Comparison of ENCODE assay signal across 30 mouse cellular contexts in the genomic region with DNA sequence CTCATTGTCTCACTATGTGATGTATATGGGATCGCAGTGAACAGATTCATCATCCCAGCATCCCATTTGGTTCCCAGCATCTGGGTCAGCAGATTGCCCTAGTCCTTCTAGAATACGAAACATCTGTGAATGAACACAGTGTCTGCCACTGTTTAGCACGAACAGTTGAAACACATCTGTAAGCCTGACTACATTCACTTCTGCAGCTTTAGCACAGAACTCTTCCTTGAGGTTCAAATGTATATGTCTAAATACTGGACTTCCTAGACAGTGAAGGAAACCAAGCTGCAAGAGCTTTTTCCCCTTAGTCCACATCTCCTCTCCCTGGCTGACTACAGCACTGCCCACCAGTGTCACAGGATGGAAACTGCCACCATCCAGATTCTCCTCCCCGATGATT.
"Had no signal": no experiment of that assay in that cellular context is flagged by ENCODE, and none has a peak within 500 bp of the region (broad histone marks: within the 10 kb centered on the region; RNA-seq: fewer than 3 reads in every experiment).

No protein-coding gene starts in this region.

- H3K27me3 ChIP-seq: limb, embryonic 15.5 days; liver, embryonic 12.5 days; liver, embryonic 13.5 days; liver, embryonic 15.5 days; lung, embryonic 15.5 days; megakaryocyte, embryonic 14.5 days had no signal

- H3K4me3 ChIP-seq: left cerebral cortex, adult 2 months; limb, embryonic 10.5 days; limb, embryonic 12.5 days; limb, embryonic 13.5 days; limb, embryonic 15.5 days; liver, embryonic 12.5 days; liver, embryonic 13.5 days; liver, embryonic 15.5 days; lung, embryonic 15.5 days; megakaryocyte, embryonic 14.5 days; midbrain, embryonic 10.5 days; midbrain, embryonic 12.5 days; midbrain, embryonic 13.5 days; myocyte had no signal

- H3K9ac ChIP-seq: limb, embryonic 12.5 days; limb, embryonic 13.5 days; limb, embryonic 15.5 days; liver, embryonic 12.5 days; liver, embryonic 13.5 days; liver, embryonic 14.5 days; liver, embryonic 15.5 days; liver, postnatal 0 days; lung, embryonic 14.5 days; lung, embryonic 15.5 days; midbrain, embryonic 12.5 days; midbrain, embryonic 13.5 days had no signal

- H3K4me1 ChIP-seq: limb, embryonic 12.5 days; limb, embryonic 13.5 days; limb, embryonic 15.5 days; liver, embryonic 12.5 days; liver, embryonic 13.5 days; liver, embryonic 15.5 days; lung, embryonic 15.5 days; megakaryocyte, embryonic 14.5 days had no signal

- H3K27ac ChIP-seq: left cerebral cortex, adult 2 months; limb, embryonic 10.5 days; limb, embryonic 12.5 days; limb, embryonic 13.5 days; limb, embryonic 15.5 days; liver, embryonic 12.5 days; liver, embryonic 13.5 days; liver, embryonic 14.5 days; liver, embryonic 15.5 days; lung, embryonic 15.5 days; macrophage; midbrain, embryonic 10.5 days; midbrain, embryonic 12.5 days; midbrain, embryonic 13.5 days had no signal

- H3K9me3 ChIP-seq: limb, embryonic 10.5 days; limb, embryonic 12.5 days; limb, embryonic 13.5 days; limb, embryonic 15.5 days; liver, embryonic 12.5 days; liver, embryonic 13.5 days; liver, embryonic 15.5 days; lung, embryonic 15.5 days; megakaryocyte, embryonic 14.5 days; midbrain, embryonic 10.5 days; midbrain, embryonic 12.5 days; midbrain, embryonic 13.5 days had no signal

- DNase-seq: left cerebral cortex, postnatal 4 days; liver; liver, embryonic 13.5 days; liver, postnatal 0 days; lung, adult 18-20 months; lung, adult 2 months; lung, embryonic 14.5 days; lung, postnatal 10 days; lung, postnatal 14 days; lung, postnatal 36 days; lung, postnatal 4 days; midbrain, embryonic 14.5 days had no signal

- H3K36me3 ChIP-seq: limb, embryonic 10.5 days; limb, embryonic 12.5 days; limb, embryonic 13.5 days; limb, embryonic 15.5 days; liver, embryonic 12.5 days; liver, embryonic 13.5 days; liver, embryonic 15.5 days; lung, embryonic 15.5 days; midbrain, embryonic 10.5 days; midbrain, embryonic 12.5 days; midbrain, embryonic 13.5 days had no signal

- H3K4me2 ChIP-seq: limb, embryonic 12.5 days; limb, embryonic 13.5 days; limb, embryonic 15.5 days; liver, embryonic 11.5 days; liver, embryonic 12.5 days; liver, embryonic 13.5 days; liver, embryonic 15.5 days; lung, embryonic 14.5 days; lung, embryonic 15.5 days; midbrain, embryonic 12.5 days; midbrain, embryonic 13.5 days had no signal

- ATAC-seq: liver, embryonic 12.5 days; liver, postnatal 0 days; lung, postnatal 0 days; midbrain, embryonic 13.5 days; midbrain, embryonic 16.5 days had no signal
